Mouse (Mus musculus) myocyte (in vitro differentiated cells): ENCODE measurements around the gene Prelid3b. TPM values are rescaled to one million over a fixed set of nuclear protein-coding genes. Genes with fewer than 3 reads are reported as not detected.

ENCODE experiments used
- H3K27me3 ChIP-seq: one replicate; pipeline ENCODE4 v1.6.1; 2011; ENCODE audit not compliant: control insufficient read depth, insufficient read depth, insufficient read length
- H3K36me3 ChIP-seq: one replicate; pipeline ENCODE4 v1.6.1; 2011; ENCODE audit not compliant: control insufficient read depth, insufficient read depth
- H3K4me2 ChIP-seq: one replicate; pipeline ENCODE4 v1.6.1; 2011; ENCODE audit warnings: low read depth, control low read depth
- H3K4me3 ChIP-seq: one replicate; pipeline ENCODE4 v1.5.1; 2011; ENCODE audit warnings: mild to moderate bottlenecking, control low read depth, moderate library complexity
- H3K79me2 ChIP-seq: one replicate; pipeline ENCODE4 v1.6.1; 2011; ENCODE audit not compliant: control insufficient read depth, insufficient read depth
- H3ac ChIP-seq: one replicate; pipeline ENCODE4 v1.6.1; 2011; ENCODE audit not compliant: control insufficient read depth, insufficient read length
- CEBPB ChIP-seq: IDR thresholded peaks from 2 replicates; pipeline ENCODE4 v1.6.1; 2011; ENCODE audit warnings: mild to moderate bottlenecking, moderate library complexity; ENCODE audit not compliant: poor library complexity, insufficient read depth, severe bottlenecking
- E2F4 ChIP-seq: IDR thresholded peaks from one replicate; pipeline ENCODE4 v1.6.1; 2011; ENCODE audit warnings: mild to moderate bottlenecking, control low read depth, moderate library complexity; ENCODE audit not compliant: insufficient read depth
- MAX ChIP-seq: IDR thresholded peaks from one replicate; pipeline ENCODE4 v1.6.1; 2011; ENCODE audit warnings: low read depth, mild to moderate bottlenecking, control low read depth
- MYOD1 ChIP-seq, 3 experiments: IDR thresholded peaks; one replicate each; pipeline ENCODE4 v1.6.1; 2011; ENCODE audit warnings: control low read depth in 2 of 3, low read depth in 2 of 3, mild to moderate bottlenecking in 2 of 3, moderate library complexity in 1 of 3; ENCODE audit not compliant: insufficient read length in 2 of 3, control insufficient read depth in 1 of 3
- MYOG ChIP-seq, 3 experiments: IDR thresholded peaks; one replicate each; pipeline ENCODE4 v1.6.1; 2011; ENCODE audit warnings: control low read depth in 2 of 3, low read depth in 2 of 3, mild to moderate bottlenecking in 2 of 3; ENCODE audit not compliant: insufficient read length in 2 of 3, control insufficient read depth in 1 of 3, insufficient read depth in 1 of 3
- POLR2A ChIP-seq: IDR thresholded peaks from one replicate; pipeline ENCODE4 v1.6.1; 2011; ENCODE audit warnings: low read depth, mild to moderate bottlenecking, control low read depth, moderate library complexity; ENCODE audit not compliant: insufficient read length
- POLR2AphosphoS2 ChIP-seq: IDR thresholded peaks from one replicate; pipeline ENCODE4 v1.6.1; 2011; ENCODE audit warnings: low read depth, control low read depth; ENCODE audit not compliant: insufficient read length
- REST ChIP-seq: IDR thresholded peaks from one replicate; pipeline ENCODE4 v1.6.1; 2011; ENCODE audit warnings: mild to moderate bottlenecking, control low read depth, moderate library complexity; ENCODE audit not compliant: insufficient read depth, insufficient read length
- SRF ChIP-seq: IDR thresholded peaks from one replicate; pipeline ENCODE4 v1.6.1; 2011; ENCODE audit warnings: low read depth; ENCODE audit not compliant: control insufficient read depth, insufficient read length
- TCF12 ChIP-seq: IDR thresholded peaks from one replicate; pipeline ENCODE4 v1.6.1; 2011; ENCODE audit warnings: mild to moderate bottlenecking, control low read depth; ENCODE audit not compliant: poor library complexity, insufficient read depth, severe bottlenecking
- TCF3 ChIP-seq: IDR thresholded peaks from one replicate; pipeline ENCODE4 v1.6.1; 2011; ENCODE audit warnings: low read depth, control low read depth; ENCODE audit not compliant: insufficient read length
- USF1 ChIP-seq: IDR thresholded peaks from one replicate; pipeline ENCODE4 v1.6.1; 2011; ENCODE audit warnings: low read depth, mild to moderate bottlenecking, control low read depth, moderate library complexity
- polyA plus RNA-seq: library from polyadenylated mRNA; unstranded; fragments of >200 nt; fragmentation: generic; extraction: Trizol; gene quantifications from one replicate; pipeline ENCODE4 v1.2.1, GENCODE M21; 2012; ENCODE audit warnings: missing spikeins

Gene Prelid3b
- polyA plus RNA-seq, 1 experiment: 81.4 TPM

DNA sequence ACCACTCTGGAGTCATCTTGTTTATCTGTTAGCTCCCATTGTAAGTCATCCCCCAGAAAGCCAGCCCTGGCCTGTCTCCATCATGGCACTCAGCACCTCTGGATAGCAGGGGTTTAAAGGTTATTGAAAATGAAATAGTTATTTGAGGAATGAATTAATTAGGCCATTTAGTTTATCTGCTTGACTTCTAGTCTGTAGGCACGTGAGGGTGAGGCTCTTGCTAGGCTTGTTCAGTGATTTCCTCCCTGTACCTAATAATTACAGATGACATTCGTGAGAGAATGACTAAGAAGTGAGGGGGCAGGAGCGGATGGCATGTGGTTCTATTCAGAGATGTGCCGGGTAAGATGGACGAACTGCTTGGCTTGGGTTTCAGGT is 658 bp upstream of the Prelid3b start:
- Histone ChIP-seq H3K4me2 (peak overlapping the region; percentile 92), H3ac (no peak overlapping the region), H3K36me3 (peaks cover 10% of the 10 kb centered on the region), H3K4me3 (peak overlapping the region; percentile 41), H3K27me3 (no peaks in the 10 kb centered on the region), H3K79me2 (peaks cover 41% of the 10 kb centered on the region)
- TF ChIP-seq TCF3 (no peak), TCF12 (no peak), USF1 (no peak), MYOD1 (IDR thresholded peaks at IDR 0.05; ENCODE audit: control insufficient read depth in 1 of 3, insufficient read length in 2 of 3, low read depth in 2 of 3) (no peak), REST (no peak), POLR2A (no peak)

DNA sequence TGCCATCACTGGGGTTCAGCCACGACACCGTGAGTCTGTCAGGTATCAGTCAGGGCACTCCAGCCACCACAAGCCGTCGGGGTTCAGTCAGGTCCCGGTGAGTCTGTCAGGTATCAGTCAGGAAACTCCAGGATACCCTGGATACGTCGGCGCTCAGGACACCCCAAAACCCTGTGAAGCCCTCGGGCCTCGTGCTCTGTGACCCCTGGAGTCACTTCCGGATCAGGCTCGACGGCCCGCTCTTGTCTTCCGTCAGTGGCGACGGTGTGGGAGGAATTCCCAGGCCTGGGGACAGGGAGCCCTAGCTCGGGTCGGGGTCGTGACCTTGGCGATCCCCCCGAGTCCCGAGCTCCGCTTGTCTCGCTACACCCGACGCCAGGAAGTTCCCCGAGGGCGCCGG is 474 bp downstream of the Prelid3b start:
- H3K4me3 ChIP-seq: peak overlapping the region; percentile 41
- H3K4me2 ChIP-seq: peak overlapping the region; percentile 67
- peaks cover 10% of the 10 kb centered on the region for H3K36me3 ChIP-seq
- peaks cover 48% of the 10 kb centered on the region for H3K79me2 ChIP-seq
- TF ChIP-seq TCF3: no peak
- TF ChIP-seq CEBPB: no peak
- TF ChIP-seq POLR2A: no peak
- peak overlapping the region; percentile 43 for H3ac ChIP-seq
- no peaks in the 10 kb centered on the region for H3K27me3 ChIP-seq

DNA sequence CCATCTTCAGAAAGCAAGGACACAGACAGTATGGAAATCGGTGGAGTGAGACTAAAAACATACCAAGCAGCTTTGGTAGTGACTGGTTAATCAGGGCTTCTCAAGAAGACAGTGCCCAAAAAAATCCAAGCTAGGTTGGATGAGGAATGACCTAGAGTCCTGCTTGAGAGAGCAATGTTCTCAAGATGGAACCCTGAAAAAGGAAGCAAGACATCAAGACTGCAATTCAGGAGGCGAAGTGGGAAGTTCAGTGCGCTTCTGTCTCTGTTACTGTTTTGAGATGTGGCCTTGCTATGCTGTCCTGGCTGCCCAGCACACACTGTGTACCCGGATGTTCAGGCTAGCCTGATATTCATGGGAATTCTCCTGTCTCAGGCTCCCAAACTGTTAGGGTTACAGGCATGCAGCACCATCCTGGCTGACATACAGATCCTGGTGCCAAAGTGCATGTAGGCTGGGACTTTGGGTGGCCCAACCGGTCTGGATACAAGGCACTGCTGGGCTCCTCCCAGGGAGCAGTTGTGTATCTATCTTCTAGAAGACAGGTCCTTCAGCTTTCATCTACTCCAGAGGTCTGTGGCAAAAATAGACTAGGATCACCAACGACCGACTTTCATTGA is 2.0 kb downstream of the Prelid3b start:
- Histone ChIP-seq H3K79me2 (peaks cover 48% of the 10 kb centered on the region), H3K27me3 (no peaks in the 10 kb centered on the region), H3K36me3 (peaks cover 17% of the 10 kb centered on the region), H3K4me3 (no peak overlapping the region), H3ac (no peak overlapping the region), H3K4me2 (no peak overlapping the region)
- TF ChIP-seq USF1 (no peak), E2F4 (no peak), TCF3 (no peak), MYOD1 (IDR thresholded peaks at IDR 0.05; ENCODE audit: control insufficient read depth in 1 of 3, insufficient read length in 2 of 3, low read depth in 2 of 3) (no peak), CEBPB (no peak), SRF (no peak), TCF12 (no peak), MYOG (IDR thresholded peaks at IDR 0.05; ENCODE audit: control insufficient read depth in 1 of 3, insufficient read depth in 1 of 3, insufficient read length in 2 of 3, low read depth in 2 of 3) (no peak), POLR2AphosphoS2 (no peak), REST (no peak), POLR2A (no peak)

DNA sequence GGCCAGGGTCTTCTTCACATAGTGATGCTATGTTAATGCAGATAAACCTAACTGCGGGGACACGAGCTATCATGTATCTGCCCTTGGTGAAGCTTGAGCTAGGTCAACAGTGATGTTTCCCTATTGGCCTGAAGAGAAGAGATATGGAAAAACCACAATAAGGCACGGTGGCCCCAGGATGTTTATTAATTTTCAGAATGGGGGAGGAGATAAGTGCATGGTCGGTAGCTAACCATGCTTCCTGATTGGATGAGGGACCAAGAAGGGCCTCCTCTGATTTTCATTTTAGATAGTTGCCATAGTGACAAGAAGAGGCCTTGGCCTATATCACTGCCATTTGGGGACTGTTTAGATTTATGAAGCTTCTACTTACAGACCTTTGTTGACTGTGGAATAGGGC is 2.5 kb downstream of the Prelid3b start:
- Histone ChIP-seq H3K27me3 (no peaks in the 10 kb centered on the region), H3ac (no peak overlapping the region), H3K79me2 (peaks cover 48% of the 10 kb centered on the region), H3K4me2 (no peak overlapping the region), H3K4me3 (no peak overlapping the region), H3K36me3 (peaks cover 22% of the 10 kb centered on the region)
- TF ChIP-seq MAX (no peak), POLR2AphosphoS2 (no peak), TCF3 (no peak), USF1 (no peak), CEBPB (no peak), E2F4 (no peak), SRF (no peak), MYOD1 (IDR thresholded peaks at IDR 0.05; ENCODE audit: control insufficient read depth in 1 of 3, insufficient read length in 2 of 3, low read depth in 2 of 3) (no peak), REST (no peak), TCF12 (no peak)

DNA sequence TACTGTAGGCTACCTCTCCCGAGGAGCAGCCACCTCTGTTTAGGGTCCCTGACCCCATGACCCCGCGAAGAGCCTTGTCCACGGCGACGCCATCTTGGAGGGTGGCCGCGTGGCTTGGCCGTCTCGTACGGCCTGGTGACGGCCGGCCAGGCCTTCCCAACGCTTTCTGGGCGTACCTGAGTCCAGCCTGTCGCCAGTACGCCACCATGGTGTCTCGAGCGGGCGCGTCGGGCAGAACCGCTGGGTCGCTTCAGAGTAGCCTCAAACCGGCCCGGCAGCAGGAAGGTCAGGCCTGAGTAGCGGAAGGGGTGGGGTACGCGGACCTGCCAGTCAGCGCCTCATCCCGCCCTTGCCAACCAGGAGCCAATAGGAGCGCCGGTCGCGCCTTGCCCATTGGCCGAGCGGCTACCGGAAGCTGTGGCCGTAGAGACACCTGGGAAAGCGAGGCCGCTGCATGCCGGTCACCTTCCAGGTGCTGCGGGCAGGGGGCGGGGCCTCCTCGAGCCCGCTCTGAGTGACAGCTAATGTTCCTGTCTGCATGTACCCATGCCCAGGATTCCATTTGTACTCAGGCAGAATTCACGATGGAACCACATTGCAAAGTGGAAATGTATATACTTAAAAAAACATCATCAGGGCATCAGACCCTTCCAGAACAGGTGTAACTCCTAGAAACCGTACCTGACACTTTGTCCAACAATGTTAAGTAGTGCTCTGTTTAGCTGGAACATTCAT is 8.9 kb downstream of the Prelid3b start, which contains the start of gene Atp5e:
Gene Atp5e (minus strand): TSS at position 317 of the 735 bp plus-strand sequence.
- peaks cover 26% of the 10 kb centered on the region for H3K36me3 ChIP-seq
- peak in 1 of 3 experiments; percentile 55 for TF ChIP-seq MYOD1 (IDR thresholded peaks at IDR 0.05; ENCODE audit: control insufficient read depth in 1 of 3, insufficient read length in 2 of 3, low read depth in 2 of 3)
- TF ChIP-seq USF1: no peak
- no peak for TF ChIP-seq MAX
- peak; percentile 96 for TF ChIP-seq POLR2AphosphoS2
- peak in 1 of 3 experiments; percentile 20 for TF ChIP-seq MYOG (IDR thresholded peaks at IDR 0.05; ENCODE audit: control insufficient read depth in 1 of 3, insufficient read depth in 1 of 3, insufficient read length in 2 of 3, low read depth in 2 of 3)
- TF ChIP-seq TCF3: peak; percentile 3
- no peak for TF ChIP-seq SRF
- TF ChIP-seq E2F4: no peak
- TF ChIP-seq REST: no peak
- TF ChIP-seq TCF12: no peak
- TF ChIP-seq CEBPB: no peak
- TF ChIP-seq POLR2A: peak; percentile 74
- peak within 1 kb of the TSS; percentile 64 for H3K4me3 ChIP-seq
- H3ac ChIP-seq: peak within 1 kb of the TSS; percentile 19
- H3K79me2 ChIP-seq: peaks cover 27% of the 10 kb centered on the region
- H3K4me2 ChIP-seq: peak within 1 kb of the TSS; percentile 75
- H3K27me3 ChIP-seq: no peaks in the 10 kb centered on the region
